Mouse (Mus musculus) mouse trophoblast stem cell (cell line): ENCODE measurements around the gene Fbp1.

Source experiments
- in situ Hi-C, 2 experiments: fragments of 300-500 bp; cut with MseI, MboI; formaldehyde crosslinking; loops; 2 replicates in 1 of 2; 3 replicates in 1 of 2; pipeline ENCODE4 v1.15.1; 2025

Fbp1 gene

DNA sequence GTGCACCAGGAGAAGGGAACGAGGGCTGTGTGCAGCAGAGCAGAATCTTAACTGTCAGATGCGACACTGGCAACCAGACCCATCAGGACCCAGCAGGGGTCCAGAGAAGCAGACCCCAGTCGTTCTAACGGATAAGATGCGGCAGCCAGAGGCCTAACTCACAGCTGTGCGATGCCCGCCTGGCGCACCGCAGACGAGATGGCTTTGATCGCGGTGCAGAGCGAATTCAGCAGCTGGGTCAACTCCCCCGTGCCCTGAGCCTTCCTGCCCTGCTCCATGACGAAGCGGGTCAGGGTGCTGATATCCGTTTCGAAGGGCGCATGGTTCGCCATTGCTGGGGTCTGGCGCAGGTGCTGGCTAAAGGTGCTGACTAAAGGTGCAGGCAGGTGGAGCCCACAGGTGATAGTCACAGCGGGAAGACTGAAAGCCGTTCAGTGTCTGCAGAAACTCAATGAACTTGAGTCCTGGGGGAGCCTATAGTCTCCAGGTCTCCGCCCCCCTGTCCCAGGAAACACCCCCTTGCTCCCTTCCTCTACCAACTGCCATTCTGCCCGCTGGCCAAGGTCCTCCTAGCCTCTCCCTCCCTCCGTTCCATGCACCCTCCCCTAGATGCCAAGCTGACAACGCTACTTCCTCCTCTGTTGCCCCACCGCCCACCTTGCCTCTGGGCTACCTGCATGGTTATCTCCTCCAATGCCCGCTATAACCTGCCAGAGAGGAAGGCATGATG lies at the start of gene Fbp1:
TSS of gene Fbp1 (minus strand) at position 571 of the 730 bp plus-strand sequence.
- in situ Hi-C loops = no loop called here

DNA sequence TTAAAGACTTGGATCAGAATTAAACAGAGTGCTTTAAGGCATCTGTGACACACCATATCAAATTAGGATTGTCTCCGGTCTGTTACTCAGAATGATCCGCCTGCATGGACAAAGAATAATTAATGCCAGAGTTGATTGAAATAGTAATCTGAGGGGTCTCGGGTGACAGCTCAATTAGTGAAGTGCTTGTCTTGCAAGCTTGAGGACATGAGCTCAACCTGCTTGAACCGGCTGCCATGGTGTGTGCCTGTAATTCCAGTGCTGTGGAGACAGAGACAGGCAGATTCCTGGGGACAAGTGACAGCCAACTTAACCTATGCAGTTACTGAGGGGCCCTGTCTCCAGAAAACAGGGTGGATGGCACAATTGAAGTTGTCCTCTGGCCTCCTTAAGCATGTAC lies 44.4 kb upstream of the Fbp1 start:
- in situ Hi-C loops = no loop called here

DNA sequence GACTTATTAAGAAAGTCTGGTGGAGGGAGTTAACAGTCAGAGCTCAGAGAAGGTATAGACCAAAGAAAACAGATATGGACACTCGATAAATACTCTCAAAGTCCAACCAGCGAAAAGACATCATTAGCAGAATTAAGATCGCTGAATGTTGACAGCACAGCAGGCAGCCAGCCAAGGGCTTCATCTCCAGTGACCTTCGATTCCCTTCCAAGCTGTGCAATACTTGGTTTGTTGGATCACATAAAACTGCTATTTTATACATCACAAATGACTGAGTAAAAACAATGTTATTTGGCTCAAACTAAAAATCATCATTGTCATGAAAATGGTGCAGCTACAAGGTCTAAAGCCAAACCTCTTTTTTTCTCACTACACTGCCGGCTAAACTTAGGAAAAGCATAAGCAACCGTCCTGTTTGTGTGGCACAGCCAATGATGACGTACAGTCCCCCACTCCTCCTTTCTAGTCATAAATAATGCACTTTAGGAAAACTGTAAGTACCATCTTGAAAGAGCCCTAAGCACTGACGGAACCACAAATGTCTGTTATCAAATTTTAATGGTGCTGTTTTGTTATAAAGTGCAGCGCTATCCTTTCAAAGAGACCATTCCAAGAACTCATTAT lies 41.8 kb upstream of the Fbp1 start:
- in situ Hi-C loops = loop anchor here (5.0 to 10.0 kb wide), 3 partner anchors 115 to 402 kb away; no protein-coding TSS in a partner anchor

DNA sequence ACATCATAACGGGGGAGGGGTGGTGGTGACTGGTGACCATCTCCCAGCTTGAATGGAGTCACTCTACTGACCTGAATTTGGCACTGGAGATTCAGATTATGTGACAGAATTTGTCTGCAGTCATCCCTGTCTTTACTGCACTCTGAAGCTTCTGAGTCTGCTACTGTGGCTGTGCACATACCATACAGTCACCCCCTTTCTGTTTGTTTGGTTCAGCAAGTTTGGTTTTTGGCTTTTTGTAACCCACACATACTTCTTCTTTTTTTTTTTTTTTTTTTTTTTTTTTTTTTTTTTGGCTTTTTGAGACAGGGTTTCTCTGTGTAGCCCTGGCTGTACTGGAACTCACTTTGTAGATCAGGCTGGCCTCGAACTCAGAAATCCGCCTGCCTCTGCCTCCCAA lies 41.1 kb upstream of the Fbp1 start:
- in situ Hi-C loops = loop anchor here (5.0 to 10.0 kb wide), 3 partner anchors 116 to 403 kb away; no protein-coding TSS in a partner anchor

DNA sequence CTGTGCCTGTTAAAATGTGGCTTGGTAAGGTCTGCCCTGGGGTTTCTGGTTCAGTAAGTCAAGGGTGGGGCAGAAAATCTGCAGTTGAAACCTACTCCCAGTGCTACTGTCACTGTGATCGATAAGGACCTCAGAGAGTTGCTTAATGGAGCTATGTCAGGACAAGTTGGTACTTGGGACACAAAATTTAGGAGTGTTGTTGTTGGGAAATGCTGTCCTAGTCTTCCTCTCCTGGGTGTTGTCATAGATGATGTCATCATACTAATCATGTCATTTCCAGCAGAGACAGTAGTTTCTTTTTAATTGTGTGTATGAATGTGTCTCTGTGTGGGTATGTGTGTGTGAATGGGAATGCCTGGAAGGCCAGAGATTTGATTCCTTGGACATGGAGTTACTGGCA lies 39.4 kb upstream of the Fbp1 start:
- in situ Hi-C loops = loop anchor here (5.0 to 10.0 kb wide), 3 partner anchors 117 to 405 kb away; no protein-coding TSS in a partner anchor

DNA sequence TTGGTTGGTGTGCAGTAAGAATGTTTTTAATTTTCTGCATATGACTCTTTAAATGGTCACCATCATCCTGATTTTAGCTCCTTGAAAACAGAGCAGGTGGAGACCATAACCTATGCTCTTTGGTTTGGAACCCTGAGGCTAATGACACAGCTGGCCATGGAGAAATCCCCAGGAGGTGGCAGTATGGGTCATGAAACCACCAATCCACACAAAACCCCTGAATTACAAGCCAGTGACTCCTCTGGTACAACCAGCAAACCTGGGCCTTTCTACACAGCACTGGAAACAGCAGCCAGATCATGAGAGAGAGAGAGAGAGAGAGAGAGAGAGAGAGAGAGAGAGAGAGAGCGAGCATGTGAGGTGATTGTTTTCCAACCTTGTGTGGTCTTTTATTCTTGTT lies 38.4 kb upstream of the Fbp1 start:
- in situ Hi-C loops = loop anchor here (5.0 to 10.0 kb wide), 3 partner anchors 118 to 406 kb away; no protein-coding TSS in a partner anchor

DNA sequence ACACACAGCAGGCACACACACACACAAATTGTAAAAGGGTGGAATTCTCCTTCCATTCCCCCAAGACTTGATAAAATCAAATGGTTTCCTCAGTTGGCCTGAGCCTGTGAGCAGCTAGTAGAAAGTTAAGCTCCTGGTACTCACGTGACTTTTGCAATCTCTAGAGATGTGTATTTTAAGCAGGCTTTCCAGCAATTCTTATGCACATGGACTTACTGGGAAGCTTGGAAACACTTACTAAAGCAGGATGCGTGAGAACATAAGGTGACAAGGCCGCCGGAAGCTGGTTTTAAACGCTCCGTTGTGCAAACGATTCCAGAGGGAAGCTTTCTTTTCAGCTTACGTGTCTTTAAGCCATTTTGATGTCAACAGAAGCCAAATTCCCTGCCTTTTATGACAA lies 35.1 kb upstream of the Fbp1 start:
- in situ Hi-C loops = loop anchor here (10.0 kb wide), 2 partner anchors 122 to 402 kb away; no protein-coding TSS in a partner anchor

DNA sequence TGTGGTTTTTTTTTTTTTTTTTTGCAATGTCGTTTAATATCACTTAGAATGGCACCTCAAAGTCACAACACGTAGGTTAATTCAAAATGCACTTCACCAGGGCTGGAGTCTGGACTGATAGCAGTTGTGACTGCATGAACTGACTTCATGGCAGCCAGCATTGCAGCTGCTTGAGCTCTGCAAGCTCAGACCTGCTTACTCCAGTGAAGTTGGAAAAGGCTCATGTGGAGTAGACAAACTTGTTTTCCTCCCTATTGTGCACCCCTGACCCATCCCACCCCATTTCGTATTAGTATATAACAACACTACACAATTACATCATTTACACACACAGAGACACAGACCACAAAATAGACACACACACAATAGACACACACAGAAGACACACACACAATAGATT lies 34.6 kb upstream of the Fbp1 start:
- in situ Hi-C loops = loop anchor here (10.0 kb wide), 2 partner anchors 122 to 402 kb away; no protein-coding TSS in a partner anchor

DNA sequence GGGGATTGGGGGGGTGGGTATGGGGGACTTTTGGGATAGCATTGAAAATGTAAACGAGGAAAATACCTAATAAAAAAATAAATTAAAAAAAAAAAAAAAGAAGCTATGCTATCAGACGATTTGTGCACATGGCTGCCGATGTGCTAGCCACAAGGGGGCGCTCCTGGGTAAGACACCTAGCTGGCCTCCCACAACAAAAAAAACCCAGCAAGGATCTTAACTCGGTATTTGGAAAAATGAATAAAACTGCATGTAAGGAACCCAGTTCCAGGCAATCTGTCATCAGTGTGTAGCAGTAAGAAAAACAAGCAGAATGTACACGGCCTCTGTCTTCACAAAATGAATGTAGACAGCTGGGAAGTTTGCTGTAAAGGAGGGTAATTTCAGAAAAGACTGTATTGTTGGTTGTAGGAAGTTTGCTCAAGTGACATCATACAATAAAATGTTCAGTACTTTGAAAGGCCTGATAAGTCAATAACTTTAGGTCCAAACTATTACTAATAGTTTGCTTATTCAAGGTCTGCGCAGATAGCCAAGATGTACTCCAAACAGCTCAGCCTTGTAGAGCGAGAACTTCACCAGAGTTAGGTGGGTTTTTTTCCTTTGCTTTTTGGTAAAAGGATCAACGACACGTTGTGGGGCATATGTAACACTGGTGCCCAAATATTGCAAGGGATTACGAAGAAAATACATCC lies 31.7 kb upstream of the Fbp1 start:
- in situ Hi-C loops = loop anchor here (10.0 kb wide), 2 partner anchors 125 to 405 kb away; no protein-coding TSS in a partner anchor

DNA sequence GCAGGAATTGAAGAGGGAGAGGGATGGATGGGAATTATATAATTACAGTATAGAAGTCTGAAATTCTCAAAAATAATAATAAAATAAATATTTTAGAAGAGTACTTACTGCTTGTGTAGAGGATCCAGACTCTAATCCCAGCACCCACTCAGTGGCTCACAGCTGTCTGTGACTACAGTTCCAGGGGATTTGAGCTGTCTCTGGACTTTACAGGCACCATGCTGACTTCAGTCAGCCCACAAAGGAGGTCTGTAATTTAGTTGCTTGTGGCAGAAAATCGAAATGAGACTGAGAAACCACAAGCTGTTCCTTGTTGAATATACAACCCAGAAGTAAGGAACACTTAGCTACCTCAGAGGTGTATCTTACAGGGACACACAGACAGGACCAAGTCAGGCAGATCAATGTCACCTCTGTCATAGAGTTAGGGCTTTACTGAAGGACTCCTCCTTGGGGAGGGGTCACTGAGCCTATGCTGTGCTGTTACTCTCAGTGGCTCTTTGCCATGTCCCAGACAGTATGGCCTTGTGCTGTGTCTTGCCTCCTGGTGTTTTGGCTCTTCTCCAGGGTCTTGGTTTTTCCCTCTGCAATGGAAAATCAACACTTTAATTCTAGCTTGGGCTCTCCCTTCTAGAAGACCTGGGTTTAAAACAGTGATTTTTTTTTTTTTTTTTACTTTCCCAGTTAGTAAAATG lies 29.5 kb upstream of the Fbp1 start:
- in situ Hi-C loops = no loop called here

DNA sequence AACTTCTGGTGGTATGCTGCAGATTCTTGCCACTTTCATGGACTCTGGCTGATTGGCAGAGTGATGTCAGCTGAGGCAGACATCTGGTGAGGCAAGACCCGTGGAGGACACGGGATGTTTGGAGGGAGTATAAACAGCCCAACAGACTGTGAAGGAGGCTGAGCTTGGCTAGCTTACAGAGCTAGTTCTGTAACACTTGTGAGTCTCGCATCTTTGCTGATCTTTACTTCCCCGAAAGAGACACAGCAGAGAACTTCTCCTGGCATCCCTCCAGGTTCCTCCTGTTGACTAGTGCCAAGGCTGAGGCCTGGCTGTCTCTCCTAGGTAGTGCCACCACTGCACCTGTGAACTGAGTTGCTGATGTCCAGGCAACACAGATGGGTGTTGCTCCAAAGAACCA lies 28.6 kb upstream of the Fbp1 start:
- in situ Hi-C loops = no loop called here

DNA sequence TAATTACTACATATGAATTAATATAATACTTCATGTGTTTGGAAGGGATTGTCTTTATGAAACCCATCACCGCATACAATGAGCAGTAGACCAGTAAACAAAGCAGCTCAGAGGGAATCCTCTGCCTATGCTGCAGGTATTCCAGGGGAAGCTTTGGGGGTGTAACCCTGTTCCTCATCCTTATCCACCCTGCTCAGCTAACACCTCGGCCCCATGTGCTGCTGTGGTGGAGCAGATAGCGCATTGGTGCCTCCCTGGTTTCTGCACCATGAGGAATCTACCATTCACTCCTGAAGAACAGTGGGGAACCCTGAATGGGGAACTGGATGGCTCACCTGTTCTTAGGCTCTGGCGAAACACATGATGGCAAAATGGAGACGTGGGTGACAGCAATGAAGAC lies 23.5 kb upstream of the Fbp1 start:
- in situ Hi-C loops = no loop called here

DNA sequence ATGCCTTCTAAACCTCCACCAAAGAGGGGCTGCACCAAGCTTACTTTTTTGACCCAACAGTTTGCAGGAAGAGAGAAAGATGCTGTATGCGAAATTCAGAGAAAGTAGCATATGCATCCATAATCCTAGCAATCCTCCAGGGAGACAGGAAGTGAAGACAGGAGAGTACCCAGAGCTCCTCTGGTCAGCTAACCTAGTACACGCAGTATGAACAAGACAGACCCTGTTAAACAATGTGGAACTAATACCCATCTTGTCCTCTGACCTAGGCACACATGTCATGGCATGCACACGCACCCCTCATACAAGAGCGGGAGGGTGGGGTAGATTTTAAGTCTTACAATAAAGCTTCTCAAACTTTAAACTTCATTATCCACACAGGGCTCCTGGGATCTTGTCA lies 22.1 kb upstream of the Fbp1 start:
- in situ Hi-C loops = no loop called here

DNA sequence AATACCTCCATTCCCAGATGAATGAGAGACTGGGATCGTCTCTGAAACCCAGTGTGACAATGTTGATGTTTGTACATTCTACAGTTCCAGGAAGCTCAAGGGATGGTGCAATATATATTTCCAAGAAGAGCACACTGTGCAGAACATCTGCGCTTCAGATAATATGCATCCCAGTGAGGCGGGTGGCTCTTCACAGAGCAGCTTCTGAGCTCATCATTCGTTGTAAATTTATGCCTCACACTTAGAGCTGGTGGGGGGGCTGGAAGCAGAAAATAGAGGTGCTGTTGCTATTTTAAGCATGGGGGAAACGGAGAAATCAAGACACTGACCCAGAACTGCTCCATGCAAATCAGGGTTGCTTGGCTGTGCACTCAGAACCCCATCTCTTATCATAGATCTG lies 21.7 kb upstream of the Fbp1 start:
- in situ Hi-C loops = no loop called here

DNA sequence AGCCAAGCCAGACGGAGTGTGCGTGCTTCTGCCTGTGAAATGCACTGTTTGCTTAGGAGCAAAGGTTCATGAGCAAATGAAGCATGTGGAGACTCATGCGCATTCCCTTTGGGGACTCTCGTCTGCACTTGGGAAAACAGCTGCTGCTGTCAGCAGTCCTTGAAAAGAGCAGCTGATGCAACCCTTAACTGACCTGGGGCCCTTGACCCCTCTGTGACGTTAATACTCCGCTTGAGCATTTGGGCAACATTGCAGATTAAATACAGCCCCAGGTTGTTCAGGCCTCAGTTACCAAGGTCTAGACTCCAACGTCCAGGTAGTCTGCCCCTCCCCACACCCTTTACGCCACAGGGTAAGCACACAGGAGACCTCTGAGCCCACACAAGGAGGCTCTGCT lies 20.1 kb upstream of the Fbp1 start:
- in situ Hi-C loops = no loop called here

DNA sequence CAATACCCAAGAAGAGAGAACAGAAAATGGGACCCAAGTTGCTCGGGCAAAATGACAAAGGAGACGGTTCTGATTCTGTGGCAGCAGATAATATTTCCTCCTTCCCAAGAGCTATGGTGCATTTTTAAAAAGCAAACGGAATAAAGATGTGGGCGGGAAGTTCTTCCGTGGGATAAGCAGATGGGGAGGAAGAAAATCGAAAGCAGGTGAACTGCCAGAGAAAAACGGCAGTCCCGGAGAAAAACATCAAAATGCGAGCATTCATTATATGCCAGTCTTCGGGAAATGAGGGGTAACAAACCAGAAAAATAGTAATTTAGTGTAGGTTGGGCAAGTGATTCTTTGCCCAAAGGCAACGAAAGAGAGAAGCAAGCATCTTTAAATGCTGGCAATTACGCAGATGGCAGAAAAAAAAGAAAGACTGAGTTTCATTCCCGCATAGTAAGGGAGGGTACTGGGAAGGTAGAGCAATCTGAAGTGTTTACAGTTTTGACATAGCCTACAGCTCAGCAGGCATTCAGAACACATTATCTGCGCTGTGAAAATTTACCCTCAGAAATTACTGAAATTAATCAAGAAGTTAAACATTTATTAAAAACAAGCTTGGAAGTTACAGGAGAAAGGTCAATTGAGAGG lies 19.6 kb upstream of the Fbp1 start:
- in situ Hi-C loops = no loop called here

DNA sequence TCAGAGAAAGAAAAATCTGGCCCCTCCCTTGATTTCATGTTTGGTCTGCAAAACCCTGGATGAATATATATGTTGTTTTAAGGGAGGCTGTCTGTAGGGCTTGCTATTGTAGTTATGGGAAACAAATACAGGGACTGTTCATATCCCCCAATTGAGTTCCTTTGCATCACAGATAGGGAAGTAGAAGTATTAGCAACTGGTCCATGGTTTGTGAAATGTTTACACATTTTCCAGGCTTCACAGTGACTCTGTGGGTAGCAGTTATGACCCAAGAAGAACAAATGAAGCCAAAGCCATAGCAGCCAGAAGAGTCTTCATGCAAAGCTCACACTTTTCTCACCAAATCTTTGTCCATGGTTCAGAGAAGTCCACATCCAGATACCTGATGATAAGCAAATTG lies 13.1 kb upstream of the Fbp1 start:
- in situ Hi-C loops = no loop called here

DNA sequence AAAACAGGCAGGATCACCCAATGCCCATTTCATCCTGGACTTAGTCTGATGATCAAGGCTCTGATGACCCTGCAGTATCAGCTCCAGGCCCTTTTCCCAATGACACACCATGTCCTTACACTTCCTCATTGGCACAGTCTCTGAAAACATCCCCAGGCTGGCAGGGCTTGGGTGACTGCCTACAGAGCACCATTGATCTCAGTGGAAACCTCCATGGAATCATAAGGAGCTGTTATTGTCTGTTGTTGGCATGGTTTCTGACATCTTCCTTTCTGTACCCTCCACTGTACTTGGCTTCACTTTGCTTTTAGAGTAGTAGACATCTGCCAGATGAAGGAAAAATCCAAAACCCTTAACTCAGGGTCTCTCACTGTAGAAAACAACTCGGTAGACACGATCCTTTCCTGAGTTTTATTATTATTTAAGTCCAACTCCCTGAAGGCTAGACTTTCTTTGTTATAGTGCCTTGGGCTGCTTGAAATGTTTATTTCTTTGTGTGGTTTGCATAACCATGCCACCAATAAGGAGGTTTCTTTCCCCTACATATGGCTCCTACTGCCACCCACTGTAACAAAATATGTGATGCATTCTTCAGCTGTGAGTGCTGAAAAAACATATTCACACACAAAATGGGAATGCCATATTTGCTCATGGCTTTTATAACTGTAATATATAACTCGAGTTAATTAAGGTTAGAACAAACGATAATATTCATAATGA lies 10.0 kb upstream of the Fbp1 start:
- in situ Hi-C loops = no loop called here

DNA sequence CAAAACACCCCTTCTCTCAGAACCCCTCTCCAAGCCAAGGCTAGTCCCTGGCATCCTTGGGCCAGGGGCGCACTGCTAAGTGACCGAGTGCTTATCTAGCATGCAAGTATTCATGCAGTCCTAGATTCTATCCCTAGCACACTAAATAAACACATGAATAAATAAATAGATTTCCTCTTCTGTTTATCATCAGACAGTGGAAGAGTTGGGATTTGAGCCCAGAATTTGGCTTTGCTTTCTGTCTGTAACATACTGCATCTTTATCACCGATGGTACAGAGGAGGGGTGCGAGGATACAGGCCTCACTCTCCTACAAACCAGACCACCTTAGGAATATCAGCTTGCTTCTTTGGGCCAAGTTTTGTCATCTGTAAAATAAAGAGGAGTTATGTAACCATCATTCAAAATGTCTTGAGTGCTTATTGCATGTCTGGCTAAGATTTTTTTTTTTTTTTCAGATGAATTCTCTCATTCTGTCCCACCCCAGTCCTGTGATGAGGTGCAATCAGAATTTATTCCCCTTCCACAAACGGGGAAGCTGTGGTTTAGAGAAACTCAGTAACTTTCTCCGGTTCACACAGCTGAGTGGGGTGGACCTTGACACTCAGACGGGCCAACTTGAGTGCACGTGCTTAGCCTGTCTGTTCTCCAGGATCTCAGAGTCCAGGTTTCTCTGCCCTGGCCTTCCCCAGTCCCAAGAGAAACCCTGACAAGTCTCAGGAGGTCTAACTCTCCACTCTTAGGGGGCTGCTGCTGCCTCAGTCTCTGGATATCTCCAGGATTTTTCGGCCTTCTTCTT lies 5.2 kb upstream of the Fbp1 start:
- in situ Hi-C loops = no loop called here

DNA sequence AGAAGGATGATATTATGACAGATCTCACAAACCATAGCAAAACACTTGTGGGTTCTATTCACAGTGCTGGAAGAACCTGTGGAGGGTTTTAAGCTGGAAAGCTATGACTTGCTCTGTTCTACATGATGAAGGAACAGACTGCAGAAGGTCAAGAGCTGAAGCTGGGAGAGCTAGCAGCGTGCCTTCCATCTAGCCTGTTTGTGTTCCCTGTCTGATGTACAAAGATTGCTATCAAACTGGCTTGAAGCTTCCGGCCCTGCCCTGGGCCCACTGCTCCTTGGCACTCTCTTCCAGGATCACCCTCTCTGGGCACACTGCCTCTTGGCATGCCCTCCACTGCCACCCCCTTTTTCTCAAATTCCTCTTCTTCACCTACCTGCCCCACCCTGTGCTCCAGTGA lies 1.2 kb upstream of the Fbp1 start:
- in situ Hi-C loops = no loop called here
